Comparison of ENCODE assay signal across 13 mouse cellular contexts in genomic region chr10:121613570-121613969, GRCm38 (mm10). TPM values are rescaled to one million over a fixed set of nuclear protein-coding genes. Genes with fewer than 3 reads are reported as not detected.
DNase-seq lines count a peak whose midpoint lies in the region; ATAC-seq lines count a peak whose summit lies in the region.
"Had no signal": no experiment of that assay in that cellular context is flagged by ENCODE, and none has a peak within 500 bp of the region (broad histone marks: within the 10 kb centered on the region; RNA-seq: fewer than 3 reads in every experiment).

No protein-coding gene starts in this region.

- no peak overlapping the region for H3K9ac ChIP-seq in heart, embryonic 14.5 days (ENCODE audit: low read length)
- H3K9ac ChIP-seq in hindbrain, embryonic 12.5 days: no peak overlapping the region
- H3K9ac ChIP-seq: hindbrain, embryonic 15.5 days had no signal

- H3K4me1 ChIP-seq in heart, embryonic 14.5 days (ENCODE audit: control insufficient read depth in 2 of 2, insufficient read depth in 2 of 2, low read length in 2 of 2): no peaks in the 10 kb centered on the region
- no peaks in the 10 kb centered on the region for H3K4me1 ChIP-seq in hindbrain, embryonic 12.5 days
- H3K4me1 ChIP-seq: hindbrain, embryonic 15.5 days had no signal

- H3K4me2 ChIP-seq in heart, embryonic 14.5 days (ENCODE audit: low read length): no peak overlapping the region
- no peak overlapping the region for H3K4me2 ChIP-seq in hindbrain, embryonic 12.5 days (replicated peaks)
- H3K4me2 ChIP-seq: hindbrain, embryonic 15.5 days; midbrain, embryonic 11.5 days had no signal

- H3K36me3 ChIP-seq in heart, embryonic 14.5 days (ENCODE audit: control insufficient read depth, insufficient read depth, low read length): peaks cover 92% of the 10 kb centered on the region
- peaks cover 68% of the 10 kb centered on the region for H3K36me3 ChIP-seq in macrophage (ENCODE audit: inconsistent target)
- peaks cover 83% of the 10 kb centered on the region for H3K36me3 ChIP-seq in hindbrain, embryonic 12.5 days

- 71% methylated on average over 13 of the region's 13 CpGs for WGBS in heart, embryonic 14.5 days
- 31% methylated on average over 13 of the region's 13 CpGs for WGBS in macrophage (ENCODE audit: missing documents)
- 88% methylated on average over 13 of the region's 13 CpGs for WGBS in hindbrain, embryonic 12.5 days

- no peaks in the 10 kb centered on the region for H3K27me3 ChIP-seq in heart, embryonic 14.5 days (ENCODE audit: control insufficient read depth, insufficient read depth, low read length)
- no peaks in the 10 kb centered on the region for H3K27me3 ChIP-seq in hindbrain, embryonic 12.5 days
- H3K27me3 ChIP-seq: hindbrain, embryonic 15.5 days had no signal

- DNase-seq in frontal cortex, postnatal 14 days (ENCODE audit: low spot score in 2 of 2): no peak
- peak; percentile 68 for DNase-seq in kidney, postnatal 14 days
- DNase-seq in testis, postnatal 10 days (ENCODE audit: low spot score): no peak
- DNase-seq in cerebellum, adult 9-11 months: no peak
- DNase-seq: cerebellum, adult 2 months had no signal

- peak; percentile 44 for ATAC-seq in frontal cortex, adult (ENCODE audit: low TSS enrichment)
- peak; percentile 57; the same call in 1 of the 2 replicates for ATAC-seq in heart, embryonic 14.5 days (ENCODE audit: insufficient number of reproducible peaks, insufficient read depth, low FRiP score, low read depth)
- ATAC-seq in hindbrain, embryonic 12.5 days (ENCODE audit: low FRiP score): no peak

- H3K27ac ChIP-seq in heart, embryonic 14.5 days (replicated peaks in 1 of 2; ENCODE audit: control insufficient read depth in 1 of 2, insufficient read depth in 1 of 2, low read depth in 2 of 2, low read length in 2 of 2): peak overlapping the region; percentile 32 to 64; a peak in 3 of 4 replicates
- H3K27ac ChIP-seq in macrophage: peak overlapping the region; percentile 45
- no peak overlapping the region for H3K27ac ChIP-seq in hindbrain, embryonic 12.5 days
- H3K27ac ChIP-seq: hindbrain, embryonic 15.5 days had no signal

- H3K4me3 ChIP-seq in heart, embryonic 14.5 days (ENCODE audit: control insufficient read depth in 1 of 2, insufficient read depth in 1 of 2, low read depth in 1 of 2, low read length in 2 of 2): no peak overlapping the region
- H3K4me3 ChIP-seq in macrophage (ENCODE audit: inconsistent target): no peak overlapping the region
- no peak overlapping the region for H3K4me3 ChIP-seq in hindbrain, embryonic 12.5 days
- H3K4me3 ChIP-seq: erythroblast, embryonic 14.5 days; hindbrain, embryonic 15.5 days had no signal

- no peaks in the 10 kb centered on the region for H3K79me2 ChIP-seq in macrophage (ENCODE audit: inconsistent target)

- H3K9me3 ChIP-seq in heart, embryonic 14.5 days (ENCODE audit: control insufficient read depth, low read length): no peaks in the 10 kb centered on the region
- H3K9me3 ChIP-seq in hindbrain, embryonic 12.5 days (replicated peaks): no peaks in the 10 kb centered on the region
- H3K9me3 ChIP-seq: hindbrain, embryonic 15.5 days had no signal

RNA-seq across cellular contexts. Expression of gene Xpot, which starts 12.6 kb away (rescaled TPM):
- polyA plus RNA-seq in heart, embryonic 14.5 days (2014; fragmentation: Nextera tagmentation; extraction: Ambion mirVana): 28.7 and 38.4 TPM in 2 replicates
- total RNA-seq in macrophage (2018; cell fraction: chromatin; rRNA removed): 10 to 100 TPM; 12.6 to 84.7 (median 55.2) TPM
- total RNA-seq in macrophage (2018; cell fraction: cytosol; rRNA removed): 10 to 100 TPM; 19.9 to 35.8 (median 27.7) TPM
- total RNA-seq in macrophage (2018; cell fraction: nucleus; rRNA removed): 10 to 100 TPM; 18.0 to 55.3 (median 38.0) TPM
- polyA plus RNA-seq in macrophage (2018): 18.3 to 41.6 TPM (median 29.1 TPM) in 3 replicates
- 50.6 and 54.4 TPM in 2 replicates for polyA plus RNA-seq in hindbrain, embryonic 12.5 days (2016; fragmentation: Nextera tagmentation; extraction: Ambion mirVana)

RNA-seq across cellular contexts. Expression of gene Tbk1, which starts 27.0 kb away (rescaled TPM):
- 24.7 and 26.4 TPM in 2 replicates for polyA plus RNA-seq in heart, embryonic 14.5 days (2014; fragmentation: Nextera tagmentation; extraction: Ambion mirVana)
- 100 to 1,000 TPM; 373 to 867 (median 553) TPM for total RNA-seq in macrophage (2018; cell fraction: chromatin; rRNA removed)
- total RNA-seq in macrophage (2018; cell fraction: cytosol; rRNA removed): 100 to 1,000 TPM in 3 of 26 experiments, 10 to 100 TPM in 23; 63.2 to 111 (median 83.5) TPM
- 100 to 1,000 TPM; 205 to 418 (median 286) TPM for total RNA-seq in macrophage (2018; cell fraction: nucleus; rRNA removed)
- 65.6 to 104 TPM (median 86.6 TPM) in 3 replicates for polyA plus RNA-seq in macrophage (2018)
- 35.2 and 35.8 TPM in 2 replicates for polyA plus RNA-seq in hindbrain, embryonic 12.5 days (2016; fragmentation: Nextera tagmentation; extraction: Ambion mirVana)

RNA-seq across cellular contexts. Expression of gene D930020B18Rik, which starts 27.8 kb away (rescaled TPM):
- not detected in 2 replicates for polyA plus RNA-seq in heart, embryonic 14.5 days (2014; fragmentation: Nextera tagmentation; extraction: Ambion mirVana)
- not detected for total RNA-seq in macrophage (2018; cell fraction: chromatin; rRNA removed)
- not detected for total RNA-seq in macrophage (2018; cell fraction: cytosol; rRNA removed)
- total RNA-seq in macrophage (2018; cell fraction: nucleus; rRNA removed): not detected
- not detected in 3 replicates for polyA plus RNA-seq in macrophage (2018)
- 0.09 and 0.18 TPM in 2 replicates for polyA plus RNA-seq in hindbrain, embryonic 12.5 days (2016; fragmentation: Nextera tagmentation; extraction: Ambion mirVana)
- polyA plus RNA-seq: C2C12; erythroblast, embryonic 14.5 days; midbrain, embryonic 11.5 days had no signal
